Mouse (Mus musculus): ENCODE measurements around the gene Ndufb6. TPM values are rescaled to one million over a fixed set of nuclear protein-coding genes. Genes with fewer than 3 reads are reported as not detected.
A peak's percentile ranks its signal among the peaks of the same experiment; 100 is the strongest.

Gene Ndufb6
- total and polyA plus RNA-seq, 2 experiments from 2014 or later = 187 to 392 TPM

- no peaks in the 10 kb centered on the region for H3K27me3 ChIP-seq (ENCODE audit: insufficient read depth, low read length)
- no peak for TF ChIP-seq CTCF (IDR thresholded peaks at IDR 0.05; ENCODE audit: low read depth)
- no peaks in the 10 kb centered on the region for H3K9me3 ChIP-seq (ENCODE audit: low read length)
- peak within 1 kb of the TSS; percentile 42; the same call in 1 of the 2 replicates for H3K9ac ChIP-seq
- peaks cover 5% of the 10 kb centered on the region; the same call in 1 of the 2 replicates for H3K4me1 ChIP-seq (ENCODE audit: insufficient read depth)
- no peaks in the 10 kb centered on the region for H3K36me3 ChIP-seq (ENCODE audit: insufficient read depth)
- H3K27ac ChIP-seq (ENCODE audit: low read depth, low read length) = no peak within 1 kb of the TSS; the same call in 1 of the 2 replicates
- H3K4me3 ChIP-seq (ENCODE audit: low read depth, low read length) = peak within 1 kb of the TSS; percentile 40
- no peak; the same call in 1 of the 2 replicates for ATAC-seq
- peak; percentile 24 for DNase-seq
- 3% methylated on average over 32 of the region's 35 CpGs for WGBS
- H3K4me2 ChIP-seq (ENCODE audit: low read depth) = peak within 1 kb of the TSS; percentile 64
These were observed 39.6 kb downstream of the Ndufb6 start, which contains the start of gene Ddx58 for GRCm38 (mm10) chr4:40239409-40240271. Ddx58 (minus strand) TSS chr4:40239828.

- peak overlapping the region; percentile 42; the same call in 1 of the 2 replicates for H3K9ac ChIP-seq
- no peaks in the 10 kb centered on the region for H3K9me3 ChIP-seq (ENCODE audit: low read length)
- no peak for DNase-seq
- H3K4me3 ChIP-seq (ENCODE audit: low read depth, low read length) = peak overlapping the region; percentile 40
- no peaks in the 10 kb centered on the region for H3K36me3 ChIP-seq (ENCODE audit: insufficient read depth)
- ATAC-seq = no peak
- no peak for TF ChIP-seq CTCF (IDR thresholded peaks at IDR 0.05; ENCODE audit: low read depth)
- H3K4me1 ChIP-seq (ENCODE audit: insufficient read depth) = peaks cover 5% of the 10 kb centered on the region; the same call in 1 of the 2 replicates
- peak overlapping the region; percentile 64 for H3K4me2 ChIP-seq (ENCODE audit: low read depth)
- H3K27me3 ChIP-seq (ENCODE audit: insufficient read depth, low read length) = no peaks in the 10 kb centered on the region
- no peak overlapping the region; the same call in 1 of the 2 replicates for H3K27ac ChIP-seq (ENCODE audit: low read depth, low read length)
- WGBS = 2% methylated on average over 17 of the region's 17 CpGs
These were observed 40.5 kb downstream of the Ndufb6 start for GRCm38 (mm10) chr4:40238483-40239408.

- Histone ChIP-seq H3K36me3 (ENCODE audit: insufficient read depth) (no peaks in the 10 kb centered on the region), H3K27me3 (ENCODE audit: insufficient read depth, low read length) (no peaks in the 10 kb centered on the region), H3K27ac (ENCODE audit: low read depth, low read length) (no peak overlapping the region), H3K9me3 (ENCODE audit: low read length) (no peaks in the 10 kb centered on the region), H3K9ac (no peak overlapping the region), H3K4me1 (ENCODE audit: insufficient read depth) (peaks cover 5% of the 10 kb centered on the region; the same call in 1 of the 2 replicates), H3K4me2 (ENCODE audit: low read depth) (no peak overlapping the region), H3K4me3 (ENCODE audit: low read depth, low read length) (no peak overlapping the region)
- ATAC-seq (no peak), DNase-seq (no peak)
- WGBS = 74% methylated on average over 4 of the region's 4 CpGs
- no peak for TF ChIP-seq CTCF (IDR thresholded peaks at IDR 0.05; ENCODE audit: low read depth)
These were observed 42.4 kb downstream of the Ndufb6 start for GRCm38 (mm10) chr4:40236829-40237228.

GRCm38 (mm10) chr4:40234256-40234655, 45.0 kb downstream of the Ndufb6 start:
- no peak for ATAC-seq
- WGBS = 71% methylated on average over 6 of the region's 6 CpGs

GRCm38 (mm10) chr4:40233062-40233664, 46.1 kb downstream of the Ndufb6 start:
- no peak overlapping the region for H3K9ac ChIP-seq
- WGBS = 92% methylated on average over 7 of the region's 7 CpGs
- H3K4me3 ChIP-seq (ENCODE audit: low read depth, low read length) = no peak overlapping the region
- no peaks in the 10 kb centered on the region for H3K27me3 ChIP-seq (ENCODE audit: insufficient read depth, low read length)
- H3K4me2 ChIP-seq (ENCODE audit: low read depth) = no peak overlapping the region
- H3K4me1 ChIP-seq (ENCODE audit: insufficient read depth) = no peaks in the 10 kb centered on the region
- no peak for TF ChIP-seq CTCF (IDR thresholded peaks at IDR 0.05; ENCODE audit: low read depth)
- DNase-seq = no peak
- H3K9me3 ChIP-seq (ENCODE audit: low read length) = no peaks in the 10 kb centered on the region
- no peak overlapping the region for H3K27ac ChIP-seq (ENCODE audit: low read depth, low read length)
- ATAC-seq = no peak
- H3K36me3 ChIP-seq (ENCODE audit: insufficient read depth) = no peaks in the 10 kb centered on the region

More at GRCm38 (mm10) chr4:40234256-40234655, 45.0 kb downstream of the Ndufb6 start:
- H3K27ac ChIP-seq (ENCODE audit: low read depth, low read length) = no peak overlapping the region
- H3K9ac ChIP-seq = no peak overlapping the region
- H3K27me3 ChIP-seq (ENCODE audit: insufficient read depth, low read length) = no peaks in the 10 kb centered on the region
- H3K4me3 ChIP-seq (ENCODE audit: low read depth, low read length) = no peak overlapping the region
- no peaks in the 10 kb centered on the region for H3K36me3 ChIP-seq (ENCODE audit: insufficient read depth)
- H3K4me1 ChIP-seq (ENCODE audit: insufficient read depth) = peaks cover 5% of the 10 kb centered on the region; the same call in 1 of the 2 replicates
- no peaks in the 10 kb centered on the region for H3K9me3 ChIP-seq (ENCODE audit: low read length)
- no peak for DNase-seq
- H3K4me2 ChIP-seq (ENCODE audit: low read depth) = no peak overlapping the region
- TF ChIP-seq CTCF (IDR thresholded peaks at IDR 0.05; ENCODE audit: low read depth) = no peak

GRCm38 (mm10) chr4:40229723-40230122, 49.5 kb downstream of the Ndufb6 start:
- ATAC-seq (no peak), DNase-seq (no peak)
- Histone ChIP-seq H3K4me2 (ENCODE audit: low read depth) (no peak overlapping the region), H3K4me3 (ENCODE audit: low read depth, low read length) (no peak overlapping the region), H3K9me3 (ENCODE audit: low read length) (no peaks in the 10 kb centered on the region), H3K36me3 (ENCODE audit: insufficient read depth) (no peaks in the 10 kb centered on the region), H3K27ac (ENCODE audit: low read depth, low read length) (no peak overlapping the region), H3K4me1 (ENCODE audit: insufficient read depth) (no peaks in the 10 kb centered on the region), H3K27me3 (ENCODE audit: insufficient read depth, low read length) (no peaks in the 10 kb centered on the region), H3K9ac (no peak overlapping the region)
- 92% methylated on average over 6 of the region's 6 CpGs for WGBS
- TF ChIP-seq CTCF (IDR thresholded peaks at IDR 0.05; ENCODE audit: low read depth) = no peak
